Mouse (Mus musculus) spleen, postnatal 0 days (tissue): ENCODE data around the gene Zup1. TPM values are rescaled to one million over a fixed set of nuclear protein-coding genes. Genes with fewer than 3 reads are reported as not detected.

ENCODE experiments used
- polyA plus RNA-seq: library from polyadenylated mRNA; unstranded; fragments of >200 nt; fragmentation: Nextera tagmentation; extraction: Ambion mirVana; gene quantifications from 2 replicates; pipeline ENCODE4 v1.2.1, GENCODE M21; 2015

The Zup1 gene
- polyA plus RNA-seq: 13.2 and 15.3 TPM in 2 replicates

DNA sequence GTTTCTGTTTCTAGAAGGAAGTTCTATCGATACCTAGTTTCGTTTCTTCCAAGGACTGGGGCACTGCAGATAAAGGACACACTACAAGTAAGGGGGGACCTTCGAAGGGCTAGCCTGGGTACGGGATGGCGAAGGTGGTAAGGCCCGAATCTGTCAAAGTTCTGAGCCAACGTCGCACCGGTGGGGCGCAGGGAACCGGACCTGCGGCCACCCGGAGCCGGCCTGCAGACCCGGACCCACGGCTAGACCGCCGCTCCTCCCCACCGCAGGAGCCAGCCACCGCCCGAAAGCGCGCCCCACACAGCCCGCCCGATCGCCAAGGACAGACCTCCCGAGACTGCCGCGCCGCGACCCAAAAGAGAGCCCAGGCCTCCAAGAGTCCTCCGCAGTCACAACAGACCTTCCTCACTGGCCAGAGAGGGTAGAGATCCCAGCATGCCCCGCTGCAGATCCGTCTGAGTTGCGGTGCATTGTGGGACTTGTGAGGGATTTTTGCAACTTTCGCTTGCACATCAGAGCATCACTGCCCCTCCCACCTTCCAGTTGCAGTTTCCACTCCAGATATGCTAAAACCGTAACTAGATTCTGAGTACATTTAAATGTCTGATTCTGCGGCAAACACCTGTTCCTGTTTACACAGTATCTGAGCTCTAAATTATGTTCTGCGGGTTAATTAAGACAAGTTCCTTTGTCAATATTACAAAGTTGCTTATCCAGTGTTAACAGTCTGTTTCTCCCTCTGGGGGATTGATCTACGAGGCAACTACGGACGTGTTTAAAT, at the start of gene Zup1:
TSS of gene Zup1 (minus strand) at position 467 of the 781 bp plus-strand sequence.

DNA sequence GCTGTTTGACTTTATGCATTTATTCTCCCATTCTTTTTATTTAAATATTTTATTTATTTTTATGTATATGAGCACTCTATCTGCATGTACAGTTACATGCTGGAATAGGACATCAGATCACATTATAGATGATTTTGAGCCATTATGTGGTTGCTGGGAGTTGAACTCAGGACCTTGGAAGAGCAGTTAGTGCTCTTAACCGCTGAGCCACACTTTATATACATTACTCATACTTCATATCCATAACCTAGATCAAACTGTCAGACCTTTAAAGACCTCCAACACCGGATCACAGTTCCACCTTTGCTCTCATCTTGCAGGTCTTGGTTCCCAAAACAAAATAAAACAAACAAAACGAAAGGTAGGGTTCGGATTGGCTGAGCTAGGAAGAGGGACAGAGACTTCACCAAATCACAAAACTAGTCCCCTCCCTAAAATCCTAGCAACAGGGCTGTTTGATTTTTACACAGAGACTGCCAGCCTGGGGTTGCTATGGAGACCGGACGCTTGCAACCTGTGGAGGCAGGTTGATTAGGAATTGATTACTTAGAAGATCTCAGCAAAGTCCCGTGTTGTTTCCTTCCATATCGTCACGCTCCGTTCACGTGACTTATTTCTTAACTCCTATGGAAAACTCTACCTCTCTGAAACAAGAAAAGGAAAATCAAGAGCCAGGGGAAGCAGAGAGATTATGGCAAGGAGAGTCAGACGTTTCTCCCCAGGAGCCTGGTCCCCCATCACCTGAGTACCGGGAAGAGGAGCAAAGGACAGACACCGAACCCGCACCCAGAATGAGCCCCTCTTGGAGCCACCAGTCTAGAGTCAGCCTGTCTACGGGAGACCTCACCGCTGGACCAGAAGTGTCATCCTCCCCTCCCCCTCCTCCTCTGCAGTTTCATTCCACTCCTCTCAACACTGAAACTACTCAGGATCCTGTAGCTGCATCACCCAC, 46.3 kb downstream of the Zup1 start, which contains the start of gene Rsph4a:
TSS of gene Rsph4a (plus strand) at position 582 of the 952 bp plus-strand sequence.

Other genes starting within 250 kb of the Zup1 start
- not detected in 2 replicates for gene Sult3a2, start 164.6 kb downstream of the Zup1 start, polyA plus RNA-seq
- gene Sult3a1, start 93.5 kb downstream of the Zup1 start, polyA plus RNA-seq: not detected in 2 replicates
- gene Rsph4a, start 46.2 kb downstream of the Zup1 start, polyA plus RNA-seq: not detected in 2 replicates
- gene Rwdd1, start 68.4 kb upstream of the Zup1 start, polyA plus RNA-seq: 72.0 and 74.1 TPM in 2 replicates
- not detected in 2 replicates for gene Trappc3l, start 86.3 kb upstream of the Zup1 start, polyA plus RNA-seq
- gene Calhm4, start 93.0 kb upstream of the Zup1 start, polyA plus RNA-seq: not detected in 2 replicates
- 0.16 and 0.17 TPM in 2 replicates for gene Calhm5, start 145.2 kb upstream of the Zup1 start, polyA plus RNA-seq
- gene Calhm6, start 176.7 kb upstream of the Zup1 start, polyA plus RNA-seq: 2.8 and 4.7 TPM in 2 replicates